Mouse (Mus musculus): ENCODE measurements around the gene Bag2. TPM values are rescaled to one million over a fixed set of nuclear protein-coding genes. Genes with fewer than 3 reads are reported as not detected.

The Bag2 gene
- polyA plus RNA-seq, 1 experiment from 2014 or later, result 99.9 TPM

GRCm38 (mm10) chr1:33739302-33739701 is 18.3 kb downstream of the Bag2 start:
- ATAC-seq (replicated peaks; ENCODE audit: insufficient number of reproducible peaks, low FRiP score, low TSS enrichment), result peak; percentile 78; the same call in 1 of the 2 replicates
- H3K4me2 ChIP-seq, result no peak overlapping the region
- no peak overlapping the region for H3K4me3 ChIP-seq (ENCODE audit: low read depth, low read length)
- H3K36me3 ChIP-seq (ENCODE audit: control insufficient read depth, insufficient read depth, low read length), result peaks cover 7% of the 10 kb centered on the region
- H3K27ac ChIP-seq (ENCODE audit: low read depth, low read length), result no peak overlapping the region
- H3K9ac ChIP-seq (ENCODE audit: low read depth, low read length), result no peak overlapping the region
- WGBS (ENCODE audit: insufficient replicate concordance), result 39% methylated on average over 12 of the region's 12 CpGs
- no peaks in the 10 kb centered on the region for H3K27me3 ChIP-seq (ENCODE audit: control insufficient read depth, insufficient read depth, low read length)
- H3K4me1 ChIP-seq (ENCODE audit: control insufficient read depth, insufficient read depth, low read length), result no peaks in the 10 kb centered on the region
- no peaks in the 10 kb centered on the region for H3K9me3 ChIP-seq (replicated peaks; ENCODE audit: control insufficient read depth, low read length)

GRCm38 (mm10) chr1:33738681-33739278 is 18.8 kb downstream of the Bag2 start:
- Histone ChIP-seq H3K9ac (ENCODE audit: low read depth, low read length) (no peak overlapping the region), H3K27me3 (ENCODE audit: control insufficient read depth, insufficient read depth, low read length) (no peaks in the 10 kb centered on the region), H3K4me2 (no peak overlapping the region), H3K9me3 (replicated peaks; ENCODE audit: control insufficient read depth, low read length) (no peaks in the 10 kb centered on the region), H3K4me1 (ENCODE audit: control insufficient read depth, insufficient read depth, low read length) (no peaks in the 10 kb centered on the region), H3K4me3 (ENCODE audit: low read depth, low read length) (no peak overlapping the region), H3K36me3 (ENCODE audit: control insufficient read depth, insufficient read depth, low read length) (peaks cover 7% of the 10 kb centered on the region), H3K27ac (ENCODE audit: low read depth, low read length) (no peak overlapping the region)
- no peak for ATAC-seq (replicated peaks; ENCODE audit: insufficient number of reproducible peaks, low FRiP score, low TSS enrichment)
- WGBS (ENCODE audit: insufficient replicate concordance), result 81% methylated on average over 11 of the region's 11 CpGs

GRCm38 (mm10) chr1:33738281-33738680 is 19.3 kb downstream of the Bag2 start:
- no peak overlapping the region for H3K27ac ChIP-seq (ENCODE audit: low read depth, low read length)

GRCm38 (mm10) chr1:33734001-33734685 is 23.5 kb downstream of the Bag2 start:
- H3K4me2 ChIP-seq, result no peak overlapping the region
- no peak overlapping the region for H3K27ac ChIP-seq (ENCODE audit: low read depth, low read length)
- H3K4me3 ChIP-seq (ENCODE audit: low read depth, low read length), result no peak overlapping the region
- H3K4me1 ChIP-seq (ENCODE audit: control insufficient read depth, insufficient read depth, low read length), result no peaks in the 10 kb centered on the region
- H3K36me3 ChIP-seq (ENCODE audit: control insufficient read depth, insufficient read depth, low read length), result peaks cover 7% of the 10 kb centered on the region
- H3K27me3 ChIP-seq (ENCODE audit: control insufficient read depth, insufficient read depth, low read length), result no peaks in the 10 kb centered on the region
- H3K9me3 ChIP-seq (replicated peaks; ENCODE audit: control insufficient read depth, low read length), result no peaks in the 10 kb centered on the region
- no peak overlapping the region for H3K9ac ChIP-seq (ENCODE audit: low read depth, low read length)
- WGBS (ENCODE audit: insufficient replicate concordance), result 73% methylated on average over 5 of the region's 5 CpGs
- ATAC-seq (replicated peaks; ENCODE audit: insufficient number of reproducible peaks, low FRiP score, low TSS enrichment), result no peak

More at GRCm38 (mm10) chr1:33738281-33738680, 19.3 kb downstream of the Bag2 start:
- Histone ChIP-seq H3K9ac (ENCODE audit: low read depth, low read length) (no peak overlapping the region), H3K4me3 (ENCODE audit: low read depth, low read length) (no peak overlapping the region), H3K4me2 (no peak overlapping the region), H3K9me3 (replicated peaks; ENCODE audit: control insufficient read depth, low read length) (no peaks in the 10 kb centered on the region), H3K4me1 (ENCODE audit: control insufficient read depth, insufficient read depth, low read length) (no peaks in the 10 kb centered on the region), H3K27me3 (ENCODE audit: control insufficient read depth, insufficient read depth, low read length) (no peaks in the 10 kb centered on the region), H3K36me3 (ENCODE audit: control insufficient read depth, insufficient read depth, low read length) (peaks cover 7% of the 10 kb centered on the region)
- ATAC-seq (replicated peaks; ENCODE audit: insufficient number of reproducible peaks, low FRiP score, low TSS enrichment), result no peak
- 91% methylated on average over 11 of the region's 11 CpGs for WGBS (ENCODE audit: insufficient replicate concordance)

GRCm38 (mm10) chr1:33733044-33733443 is 24.6 kb downstream of the Bag2 start:
- no peak overlapping the region for H3K4me2 ChIP-seq
- ATAC-seq (replicated peaks; ENCODE audit: insufficient number of reproducible peaks, low FRiP score, low TSS enrichment), result no peak
- no peak overlapping the region for H3K9ac ChIP-seq (ENCODE audit: low read depth, low read length)
- no peak overlapping the region for H3K27ac ChIP-seq (ENCODE audit: low read depth, low read length)
- H3K9me3 ChIP-seq (replicated peaks; ENCODE audit: control insufficient read depth, low read length), result no peaks in the 10 kb centered on the region
- H3K27me3 ChIP-seq (ENCODE audit: control insufficient read depth, insufficient read depth, low read length), result no peaks in the 10 kb centered on the region
- no peak overlapping the region for H3K4me3 ChIP-seq (ENCODE audit: low read depth, low read length)
- peaks cover 7% of the 10 kb centered on the region for H3K36me3 ChIP-seq (ENCODE audit: control insufficient read depth, insufficient read depth, low read length)
- WGBS (ENCODE audit: insufficient replicate concordance), result 86% methylated on average over 9 of the region's 9 CpGs
- no peaks in the 10 kb centered on the region for H3K4me1 ChIP-seq (ENCODE audit: control insufficient read depth, insufficient read depth, low read length)

GRCm38 (mm10) chr1:33725086-33725485 is 32.5 kb downstream of the Bag2 start:
- Histone ChIP-seq H3K27ac (ENCODE audit: low read depth, low read length) (no peak overlapping the region), H3K4me2 (no peak overlapping the region), H3K27me3 (ENCODE audit: control insufficient read depth, insufficient read depth, low read length) (no peaks in the 10 kb centered on the region), H3K9me3 (replicated peaks; ENCODE audit: control insufficient read depth, low read length) (no peaks in the 10 kb centered on the region), H3K4me3 (ENCODE audit: low read depth, low read length) (no peak overlapping the region), H3K4me1 (ENCODE audit: control insufficient read depth, insufficient read depth, low read length) (peaks cover 3% of the 10 kb centered on the region; the same call in 1 of the 2 replicates), H3K36me3 (ENCODE audit: control insufficient read depth, insufficient read depth, low read length) (peaks cover 12% of the 10 kb centered on the region; the same call in 1 of the 2 replicates), H3K9ac (ENCODE audit: low read depth, low read length) (no peak overlapping the region)
- 88% methylated on average over 5 of the region's 5 CpGs for WGBS (ENCODE audit: insufficient replicate concordance)
- no peak for ATAC-seq (replicated peaks; ENCODE audit: insufficient number of reproducible peaks, low FRiP score, low TSS enrichment)

GRCm38 (mm10) chr1:33724516-33724915 is 33.1 kb downstream of the Bag2 start:
- Histone ChIP-seq H3K27me3 (ENCODE audit: control insufficient read depth, insufficient read depth, low read length) (no peaks in the 10 kb centered on the region), H3K9ac (ENCODE audit: low read depth, low read length) (no peak overlapping the region), H3K9me3 (replicated peaks; ENCODE audit: control insufficient read depth, low read length) (no peaks in the 10 kb centered on the region), H3K4me1 (ENCODE audit: control insufficient read depth, insufficient read depth, low read length) (peaks cover 3% of the 10 kb centered on the region; the same call in 1 of the 2 replicates), H3K4me3 (ENCODE audit: low read depth, low read length) (no peak overlapping the region), H3K27ac (ENCODE audit: low read depth, low read length) (no peak overlapping the region), H3K4me2 (no peak overlapping the region), H3K36me3 (ENCODE audit: control insufficient read depth, insufficient read depth, low read length) (peaks cover 12% of the 10 kb centered on the region; the same call in 1 of the 2 replicates)
- no peak for ATAC-seq (replicated peaks; ENCODE audit: insufficient number of reproducible peaks, low FRiP score, low TSS enrichment)
- 88% methylated on average over 6 of the region's 6 CpGs for WGBS (ENCODE audit: insufficient replicate concordance)

- H3K27ac ChIP-seq (ENCODE audit: low read depth, low read length), result no peak overlapping the region
- no peaks in the 10 kb centered on the region for H3K27me3 ChIP-seq (ENCODE audit: control insufficient read depth, insufficient read depth, low read length)
- ATAC-seq (replicated peaks; ENCODE audit: insufficient number of reproducible peaks, low FRiP score, low TSS enrichment), result no peak
- peak overlapping the region; percentile 82 for H3K4me2 ChIP-seq
- H3K36me3 ChIP-seq (ENCODE audit: control insufficient read depth, insufficient read depth, low read length), result peaks cover 7% of the 10 kb centered on the region; the same call in 1 of the 2 replicates
- no peak overlapping the region for H3K9ac ChIP-seq (ENCODE audit: low read depth, low read length)
- H3K9me3 ChIP-seq (replicated peaks; ENCODE audit: control insufficient read depth, low read length), result no peaks in the 10 kb centered on the region
- peaks cover 3% of the 10 kb centered on the region; the same call in 1 of the 2 replicates for H3K4me1 ChIP-seq (ENCODE audit: control insufficient read depth, insufficient read depth, low read length)
- 80% methylated on average over 7 of the region's 7 CpGs for WGBS (ENCODE audit: insufficient replicate concordance)
- H3K4me3 ChIP-seq (ENCODE audit: low read depth, low read length), result no peak overlapping the region
Measured at GRCm38 (mm10) chr1:33721020-33721419, 36.6 kb downstream of the Bag2 start.

All from heart, embryonic 11.5 days (tissue).